Mouse (Mus musculus): ENCODE results near the gene Klra6. TPM values are rescaled to one million over a fixed set of nuclear protein-coding genes. Genes with fewer than 3 reads are reported as not detected.

Gene Klra6
- polyA plus RNA-seq (2014; fragmentation: Illumina TruSeq; extraction: RNeasy Lipid Tissue Mini Kit (QIAGEN cat#74804); ENCODE audit: low read depth, low replicate concordance), result not detected

DNA sequence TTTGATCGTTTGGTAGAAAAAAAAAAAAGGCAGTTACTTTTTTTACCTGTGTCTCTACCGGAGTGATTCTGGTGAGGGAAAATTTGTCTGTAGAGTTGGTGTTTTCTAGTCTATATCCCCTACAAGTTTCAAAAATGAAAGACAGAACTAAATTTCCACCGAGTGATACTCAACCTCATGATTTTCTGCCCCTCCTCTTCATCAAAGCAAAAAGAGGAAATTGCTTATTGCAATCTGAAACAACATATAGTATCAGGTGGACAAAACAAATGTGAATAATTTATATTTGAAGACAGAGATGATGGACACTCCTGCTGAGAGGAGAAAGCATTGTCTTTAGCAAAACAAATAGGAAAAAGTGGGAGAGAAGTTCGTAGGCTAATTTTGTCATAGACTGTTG lies at the start of gene Klra6:
Gene Klra6, minus strand, starts transcription at position 101 of the 400 bp plus-strand sequence.

DNA sequence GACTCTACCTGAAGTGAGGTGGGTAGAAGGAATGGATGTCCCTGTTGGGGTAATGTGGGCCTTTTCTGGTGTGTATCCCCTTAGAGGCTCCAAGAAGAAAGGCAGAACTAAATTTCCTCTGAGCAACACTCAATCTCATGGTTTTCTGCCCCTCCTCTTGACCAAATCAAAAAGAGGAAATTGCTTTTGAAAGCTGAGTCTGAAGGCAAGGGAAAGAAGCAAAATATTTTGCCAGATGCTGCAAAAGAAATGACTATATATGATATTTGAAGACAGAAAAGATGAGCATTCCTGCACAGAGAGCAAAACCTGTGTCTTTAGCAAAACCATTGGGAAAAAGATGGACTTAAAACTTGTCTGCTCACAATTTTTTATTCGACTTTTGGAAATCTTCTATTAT lies 40.4 kb upstream of the Klra6 start, which contains the start of gene Klra4:
Gene Klra4, minus strand, starts transcription at position 101 of the 400 bp plus-strand sequence.

Other genes with a start within 250 kb of the Klra6 start
- not detected for gene Gm156, start 242.7 kb downstream of the Klra6 start, polyA plus RNA-seq (2014; fragmentation: Illumina TruSeq; extraction: RNeasy Lipid Tissue Mini Kit (QIAGEN cat#74804); ENCODE audit: low read depth, low replicate concordance)
- not detected for gene Gm17631, start 164.3 kb downstream of the Klra6 start, polyA plus RNA-seq (2014; fragmentation: Illumina TruSeq; extraction: RNeasy Lipid Tissue Mini Kit (QIAGEN cat#74804); ENCODE audit: low read depth, low replicate concordance)
- not detected for gene Klra17, start 150.3 kb downstream of the Klra6 start, polyA plus RNA-seq (2014; fragmentation: Illumina TruSeq; extraction: RNeasy Lipid Tissue Mini Kit (QIAGEN cat#74804); ENCODE audit: low read depth, low replicate concordance)
- not detected for gene Klra5, start 109.3 kb downstream of the Klra6 start, polyA plus RNA-seq (2014; fragmentation: Illumina TruSeq; extraction: RNeasy Lipid Tissue Mini Kit (QIAGEN cat#74804); ENCODE audit: low read depth, low replicate concordance)
- gene Klra4, start 40.3 kb upstream of the Klra6 start, polyA plus RNA-seq (2014; fragmentation: Illumina TruSeq; extraction: RNeasy Lipid Tissue Mini Kit (QIAGEN cat#74804); ENCODE audit: low read depth, low replicate concordance), result not detected
- not detected for gene Klra8, start 102.9 kb upstream of the Klra6 start, polyA plus RNA-seq (2014; fragmentation: Illumina TruSeq; extraction: RNeasy Lipid Tissue Mini Kit (QIAGEN cat#74804); ENCODE audit: low read depth, low replicate concordance)
- gene Klra9, start 166.2 kb upstream of the Klra6 start, polyA plus RNA-seq (2014; fragmentation: Illumina TruSeq; extraction: RNeasy Lipid Tissue Mini Kit (QIAGEN cat#74804); ENCODE audit: low read depth, low replicate concordance), result 0.40 TPM
- not detected for gene Klra7, start 206.4 kb upstream of the Klra6 start, polyA plus RNA-seq (2014; fragmentation: Illumina TruSeq; extraction: RNeasy Lipid Tissue Mini Kit (QIAGEN cat#74804); ENCODE audit: low read depth, low replicate concordance)

Data from kidney, adult 10 weeks (tissue).